Mouse (Mus musculus) spleen, adult 2 months (tissue): ENCODE measurements around the gene Pycr1. TPM values are rescaled to one million over a fixed set of nuclear protein-coding genes. Genes with fewer than 3 reads are reported as not detected.

Experiments used
- DNase-seq, 2 experiments: peaks; one replicate each; pipeline versions ENCODE4 v3.0.0 to v3.0.0-alpha.2; 2012 to 2021; ENCODE audit warnings: low spot score in 2 of 2, low read depth in 1 of 2
- H3K27ac ChIP-seq: fragments of 200-500 bp; 2 replicates; pipeline ENCODE4 v1.5.1; 2012; ENCODE audit warnings: low read length, inconsistent platforms; ENCODE audit not compliant: insufficient read depth
- H3K27me3 ChIP-seq: fragments of 200-500 bp; 2 replicates; pipeline ENCODE4 v1.6.1; 2012; ENCODE audit warnings: mild to moderate bottlenecking, moderate library complexity, low read length, inconsistent platforms; ENCODE audit not compliant: control insufficient read depth, insufficient read depth
- H3K36me3 ChIP-seq: fragments of 200-500 bp; 2 replicates; pipeline ENCODE4 v1.6.1; 2012; ENCODE audit warnings: mild to moderate bottlenecking, low read length, inconsistent platforms; ENCODE audit not compliant: control insufficient read depth, insufficient read depth
- H3K4me1 ChIP-seq: fragments of 200-500 bp; 2 replicates; pipeline ENCODE4 v1.6.1; 2011; ENCODE audit warnings: inconsistent platforms; ENCODE audit not compliant: control insufficient read depth, insufficient read depth, insufficient read length
- H3K4me3 ChIP-seq: fragments of 200-500 bp; 2 replicates; pipeline ENCODE4 v1.5.1; 2011; ENCODE audit warnings: mild to moderate bottlenecking, inconsistent platforms; ENCODE audit not compliant: insufficient read depth, insufficient read length; ENCODE audit errors: extremely low read depth
- CTCF ChIP-seq: fragments of 200-500 bp; IDR thresholded peaks from 2 replicates; pipeline ENCODE4 v1.5.1; 2011; ENCODE audit warnings: mild to moderate bottlenecking, inconsistent platforms; ENCODE audit not compliant: insufficient read depth, insufficient read length, insufficient replicate concordance; ENCODE audit errors: extremely low read depth
- POLR2A ChIP-seq: fragments of 200-500 bp; IDR thresholded peaks from 2 replicates; pipeline ENCODE4 v1.6.1; 2011; ENCODE audit warnings: low read depth, low read length, inconsistent platforms
- WGBS: fragments of 180-500 bp; shearing (Covaris S2); methylation state at CpG from one replicate; pipeline ENCODE4 v1.1.7; 2018; 5-methylcytosine and 5-hydroxymethylcytosine counted together
- polyA plus RNA-seq: library from polyadenylated mRNA; depleted of rRNA; stranded (reverse); fragments of >200 nt; gene quantifications from 2 replicates; pipeline ENCODE4 v1.2.3, GENCODE M21; 2012

Gene Pycr1
- polyA plus RNA-seq, 1 experiment = 8.7 TPM

GRCm38 (mm10) chr11:120605667-120606066 is 37.9 kb downstream of the Pycr1 start:
- H3K27ac ChIP-seq = no peak overlapping the region
- H3K4me3 ChIP-seq = no peak overlapping the region
- peaks cover 13% of the 10 kb centered on the region for H3K36me3 ChIP-seq
- no peak for DNase-seq
- no peaks in the 10 kb centered on the region for H3K27me3 ChIP-seq
- 91% methylated on average over 7 of the region's 7 CpGs for whole genome bisulfite sequencing
- no peak for TF ChIP-seq CTCF
- TF ChIP-seq POLR2A = no peak
- no peaks in the 10 kb centered on the region for H3K4me1 ChIP-seq

DNA sequence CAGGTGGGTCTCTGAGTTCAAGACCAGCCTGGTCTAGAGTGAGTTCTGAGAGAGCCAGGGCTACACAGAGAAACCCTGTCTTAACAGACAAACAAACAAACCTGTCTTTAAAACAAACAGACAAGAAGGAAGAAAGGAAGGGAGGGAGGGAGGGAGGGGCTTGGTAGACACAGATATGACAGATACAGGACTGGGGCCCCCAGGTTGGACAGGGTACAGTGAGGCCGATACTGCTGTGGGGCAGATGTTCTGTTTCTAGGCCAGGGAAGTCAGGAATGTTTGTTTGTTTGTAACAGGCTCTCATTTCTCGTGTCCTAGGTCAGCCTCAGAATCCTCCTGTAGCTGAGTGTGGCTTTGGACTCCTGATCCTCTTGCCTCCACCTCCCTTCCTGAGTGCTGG is 40.0 kb downstream of the Pycr1 start:
- Histone ChIP-seq H3K4me3 (no peak overlapping the region), H3K36me3 (peaks cover 11% of the 10 kb centered on the region), H3K4me1 (peaks cover 8% of the 10 kb centered on the region), H3K27me3 (no peaks in the 10 kb centered on the region), H3K27ac (no peak overlapping the region)
- WGBS = 89% methylated on average over 2 of the region's 2 CpGs
- no peak for TF ChIP-seq CTCF
- TF ChIP-seq POLR2A = no peak
- no peak for DNase-seq

GRCm38 (mm10) chr11:120600716-120601115 is 42.9 kb downstream of the Pycr1 start:
- DNase-seq = no peak

DNA sequence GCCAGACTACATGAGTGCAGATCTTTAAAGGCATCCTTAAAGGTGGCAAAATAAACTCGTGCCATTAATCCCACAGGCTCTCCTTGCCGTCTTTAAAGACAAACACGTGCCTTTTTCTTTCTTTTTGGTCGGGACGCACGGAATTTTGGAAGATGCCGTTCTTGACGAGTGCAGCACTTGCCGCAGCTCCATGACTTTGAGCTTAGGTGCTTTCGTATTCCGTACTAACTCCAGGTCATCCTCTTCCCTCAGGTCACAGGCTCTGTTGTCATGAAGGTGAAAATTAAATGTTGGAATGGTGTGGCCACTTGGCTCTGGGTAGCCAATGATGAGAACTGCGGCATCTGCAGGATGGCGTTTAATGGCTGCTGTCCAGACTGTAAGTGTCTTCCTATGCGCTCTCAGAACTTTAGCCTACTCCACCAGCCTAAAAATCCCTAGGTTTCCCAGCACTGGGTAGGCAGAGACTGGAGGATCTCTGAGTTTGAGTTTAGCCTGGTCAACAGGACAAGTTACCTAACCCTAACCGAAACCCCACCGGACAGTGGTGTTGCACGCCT is 44.5 kb downstream of the Pycr1 start:
- Histone ChIP-seq H3K4me1 (peaks cover 17% of the 10 kb centered on the region), H3K27ac (peak overlapping the region; percentile 84), H3K4me3 (peak overlapping the region; percentile 84), H3K36me3 (peaks cover 24% of the 10 kb centered on the region), H3K27me3 (no peaks in the 10 kb centered on the region)
- WGBS = 53% methylated on average over 17 of the region's 17 CpGs
- TF ChIP-seq CTCF (no peak), POLR2A (no peak)
- DNase-seq = no peak

More at GRCm38 (mm10) chr11:120600716-120601115, 42.9 kb downstream of the Pycr1 start:
- Histone ChIP-seq H3K27ac (no peak overlapping the region), H3K27me3 (no peaks in the 10 kb centered on the region), H3K4me1 (peaks cover 17% of the 10 kb centered on the region), H3K4me3 (no peak overlapping the region), H3K36me3 (peaks cover 17% of the 10 kb centered on the region)
- WGBS = 25% methylated on average over 3 of the region's 3 CpGs
- TF ChIP-seq CTCF (no peak), POLR2A (no peak)

GRCm38 (mm10) chr11:120598283-120598989 is 45.1 kb downstream of the Pycr1 start, which contains the start of the genes Alyref and Anapc11:
Gene Alyref (minus strand): TSS chr11:120598365.
Gene Anapc11 (plus strand): TSS chr11:120598421.
- no peak for TF ChIP-seq CTCF
- TF ChIP-seq POLR2A = peak; percentile 78
- Histone ChIP-seq H3K27me3 (no peaks in the 10 kb centered on the region), H3K27ac (peak within 1 kb of the TSS; percentile 84), H3K36me3 (peaks cover 28% of the 10 kb centered on the region), H3K4me1 (peaks cover 17% of the 10 kb centered on the region), H3K4me3 (peak within 1 kb of the TSS; percentile 84)
- WGBS = under 1% methylated on average over 87 of the region's 88 CpGs
- peak; percentile 91 to 93 for DNase-seq

DNA sequence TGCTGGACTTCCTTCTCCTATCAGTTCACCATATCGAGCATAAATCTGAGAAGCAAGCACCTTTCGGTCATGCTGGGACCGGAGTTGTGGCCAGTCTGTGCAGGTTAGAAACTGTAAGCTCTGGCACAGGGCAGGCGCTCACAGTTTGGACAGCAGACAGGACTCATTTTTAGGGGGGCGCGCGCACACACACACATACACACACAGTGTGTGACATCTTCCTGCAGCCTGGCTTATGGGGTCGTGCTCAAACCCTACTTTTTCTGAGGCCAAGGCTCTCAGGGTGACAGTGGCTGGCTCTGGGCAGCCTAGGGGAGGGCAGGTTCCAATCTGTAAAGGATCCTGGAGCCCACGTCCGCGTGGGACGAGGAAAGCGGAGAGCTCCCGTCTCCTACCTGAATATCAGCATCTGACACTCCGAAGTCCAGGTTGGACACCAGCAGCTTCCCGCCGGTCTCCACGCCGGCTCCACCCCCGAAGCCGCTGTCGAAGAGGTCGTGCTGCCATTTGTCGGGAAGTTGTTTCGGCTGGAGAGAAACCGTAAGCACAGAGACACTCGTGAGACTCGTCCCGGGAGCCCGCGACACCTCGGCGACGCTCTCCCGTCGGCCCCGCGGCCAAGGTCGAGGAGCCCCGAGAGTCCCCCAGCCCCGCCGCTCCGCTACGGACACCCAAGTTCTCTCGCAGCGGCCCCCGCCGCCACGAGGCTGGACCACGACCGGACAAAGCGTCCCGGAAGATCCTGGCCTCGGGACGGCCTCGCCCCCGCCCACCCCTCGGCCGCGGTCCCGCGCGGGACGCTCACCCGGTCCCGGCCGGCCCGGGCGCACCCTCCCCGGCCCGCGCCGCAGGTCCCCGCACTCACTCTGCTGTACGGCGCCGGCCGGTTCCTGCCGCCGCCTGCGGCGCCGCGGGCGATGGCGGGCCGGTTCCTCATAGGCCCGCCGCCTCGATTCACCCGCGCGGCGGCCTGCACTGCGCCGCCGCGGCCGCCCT is 46.0 kb downstream of the Pycr1 start:
- Histone ChIP-seq H3K27ac (peak overlapping the region; percentile 71), H3K36me3 (peaks cover 31% of the 10 kb centered on the region)
- no peak for DNase-seq

More for the DNA sequence above, 46.0 kb downstream of the Pycr1 start:
- no peak for TF ChIP-seq POLR2A
- TF ChIP-seq CTCF = no peak
- WGBS = 4% methylated on average over 97 of the region's 99 CpGs
- peak overlapping the region; percentile 84 for H3K4me3 ChIP-seq
- no peaks in the 10 kb centered on the region for H3K27me3 ChIP-seq
- peaks cover 17% of the 10 kb centered on the region for H3K4me1 ChIP-seq
